Mouse (Mus musculus) naive thymus-derived CD4-positive, alpha-beta T cell, adult 5 months (primary cell): ENCODE results near the gene Tlr4. TPM values are rescaled to one million over a fixed set of nuclear protein-coding genes. Genes with fewer than 3 reads are reported as not detected.

Experiments used
- polyA plus RNA-seq: library from polyadenylated mRNA; unstranded; fragments of 100-300 nt; shearing (Covaris generic); gene quantifications from one replicate; pipeline ENCODE4 v1.2.1, GENCODE M21; 2017

Tlr4 gene
- 0.14 TPM for polyA plus RNA-seq

DNA sequence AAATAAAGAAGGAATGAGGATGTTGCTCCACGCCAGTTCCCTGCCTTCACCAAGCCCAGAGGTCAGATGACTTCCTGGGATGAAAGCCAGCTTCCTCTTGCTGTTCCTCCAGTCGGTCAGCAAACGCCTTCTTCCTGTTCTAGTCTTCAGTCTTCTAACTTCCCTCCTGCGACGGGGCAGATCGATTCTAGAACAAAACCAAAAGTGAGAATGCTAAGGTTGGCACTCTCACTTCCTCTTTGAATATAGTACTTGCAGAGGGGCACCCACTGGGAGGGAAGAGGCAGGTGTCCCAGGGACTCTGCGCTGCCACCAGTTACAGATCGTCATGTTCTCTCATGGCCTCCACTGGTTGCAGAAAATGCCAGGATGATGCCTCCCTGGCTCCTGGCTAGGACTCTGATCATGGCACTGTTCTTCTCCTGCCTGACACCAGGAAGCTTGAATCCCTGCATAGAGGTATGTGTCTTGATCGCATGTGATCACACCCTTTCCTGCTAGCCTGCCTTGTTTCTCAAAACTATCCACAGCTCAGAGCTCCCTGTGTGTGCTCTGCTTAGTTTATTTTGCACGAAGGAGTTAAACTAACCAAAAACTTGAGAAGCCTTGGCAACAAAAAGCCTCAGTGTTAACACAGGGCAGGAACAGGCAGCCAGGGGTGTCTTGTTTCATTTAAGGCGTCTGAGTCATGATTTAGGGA is at the start of gene Tlr4:
Tlr4 (plus strand) TSS at position 122 of the 700 bp plus-strand sequence.

